Mouse (Mus musculus): ENCODE data around the gene Chd4.
A peak's percentile ranks its signal among the peaks of the same experiment; 100 is the strongest.

The Chd4 gene

DNA sequence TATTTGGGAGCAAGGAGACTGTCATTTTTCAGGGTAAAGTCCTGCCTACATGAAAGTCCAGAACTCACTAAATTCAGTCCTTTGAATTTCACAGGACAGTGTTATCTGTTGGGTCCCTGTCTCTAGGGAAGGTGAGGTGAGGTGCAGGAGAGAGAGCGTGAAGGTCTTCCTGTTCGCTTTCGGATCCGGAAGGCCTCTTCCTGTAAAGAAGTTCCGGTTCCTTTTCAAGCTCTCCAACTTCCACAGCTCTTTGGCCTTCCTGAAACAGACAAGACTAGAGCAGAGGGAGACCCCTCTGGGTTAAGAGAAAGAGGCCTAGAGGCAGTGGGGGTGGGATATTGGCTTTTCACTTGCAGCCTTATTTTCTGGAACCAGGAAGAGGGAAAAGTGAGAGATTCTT, 3.4 kb upstream of the Chd4 start:
- DNase-seq, result no peak

- DNase-seq, result no peak
These were observed 938 bp upstream of the Chd4 start for GRCm38 (mm10) chr6:125094843-125095242.

DNA sequence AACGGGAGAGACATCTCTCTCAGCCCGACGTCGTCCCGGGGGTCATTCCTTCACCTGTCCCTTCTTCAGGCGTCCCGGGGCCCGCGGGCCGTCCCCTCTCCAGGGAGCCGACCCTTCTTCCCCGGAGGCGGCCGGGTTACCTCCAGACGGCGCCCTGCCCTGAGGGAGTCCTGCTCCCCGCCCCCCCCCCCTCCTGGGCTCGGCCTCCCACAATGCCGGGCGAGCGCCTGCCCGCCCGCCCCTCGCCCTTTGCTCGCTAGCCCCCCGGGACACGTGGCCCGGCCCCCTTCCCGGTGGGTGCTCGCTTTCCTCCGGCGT, 457 bp downstream of the Chd4 start:
- no peak for DNase-seq

DNA sequence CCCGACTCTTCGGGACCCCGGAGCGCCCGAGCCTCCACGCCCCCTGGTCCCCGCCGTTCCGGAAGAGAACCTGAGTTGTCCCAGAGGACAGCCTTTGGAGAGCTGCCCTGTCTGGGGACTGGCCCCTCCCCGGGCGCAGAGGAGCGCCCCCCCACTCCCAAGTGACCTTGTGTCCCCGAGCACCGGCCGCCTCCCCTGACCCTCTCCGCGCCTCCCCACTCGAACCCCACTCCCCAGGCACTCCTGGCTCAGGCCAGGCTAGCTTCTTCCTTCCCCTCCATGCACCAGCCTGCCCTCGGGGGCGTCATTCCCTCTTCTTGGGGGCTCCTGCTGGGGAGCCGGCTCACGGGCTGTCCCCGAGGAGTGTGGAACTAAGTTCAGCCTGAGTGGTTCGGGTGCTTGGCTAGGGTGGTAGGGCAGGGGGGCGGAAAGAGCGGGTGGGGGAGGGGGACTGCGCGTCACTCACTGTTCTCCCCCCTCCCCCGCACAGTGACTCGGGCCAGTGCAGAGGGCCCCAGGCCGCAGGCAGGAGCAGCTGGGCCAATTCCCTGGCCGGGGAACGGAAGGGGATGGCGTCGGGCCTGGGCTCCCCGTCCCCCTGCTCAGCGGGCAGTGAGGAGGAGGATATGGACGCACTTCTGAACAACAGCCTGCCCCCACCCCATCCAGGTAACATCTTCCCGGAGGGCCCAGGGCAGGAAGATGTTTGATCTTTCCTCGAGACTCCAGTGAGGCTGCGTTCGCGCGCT, 990 bp downstream of the Chd4 start:
- DNase-seq, result no peak

DNA sequence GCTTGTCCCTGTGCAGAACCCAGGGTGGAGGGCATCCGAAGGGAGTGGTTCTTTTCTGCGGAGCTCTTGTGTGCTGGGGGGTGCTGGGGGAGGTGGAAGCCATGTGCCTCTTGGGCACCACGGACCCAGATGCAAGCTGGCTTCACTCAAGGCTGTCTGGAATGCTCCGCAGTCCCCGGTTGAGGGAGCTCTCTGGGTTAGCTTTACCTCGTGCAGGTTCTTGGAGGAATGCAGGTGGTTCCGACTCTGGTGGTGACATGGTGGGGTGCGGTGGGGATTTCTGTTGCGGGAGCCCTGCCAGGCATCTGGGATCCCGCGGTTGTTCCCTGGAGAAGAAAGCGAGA, 1.5 kb downstream of the Chd4 start:
- no peak for DNase-seq

GRCm38 (mm10) chr6:125097951-125098350, 2.2 kb downstream of the Chd4 start:
- DNase-seq, result no peak

- no peak for DNase-seq
These were observed 2.7 kb downstream of the Chd4 start for GRCm38 (mm10) chr6:125098513-125098912.

- DNase-seq, result no peak
These were observed 3.7 kb downstream of the Chd4 start for GRCm38 (mm10) chr6:125099421-125099971.

DNA sequence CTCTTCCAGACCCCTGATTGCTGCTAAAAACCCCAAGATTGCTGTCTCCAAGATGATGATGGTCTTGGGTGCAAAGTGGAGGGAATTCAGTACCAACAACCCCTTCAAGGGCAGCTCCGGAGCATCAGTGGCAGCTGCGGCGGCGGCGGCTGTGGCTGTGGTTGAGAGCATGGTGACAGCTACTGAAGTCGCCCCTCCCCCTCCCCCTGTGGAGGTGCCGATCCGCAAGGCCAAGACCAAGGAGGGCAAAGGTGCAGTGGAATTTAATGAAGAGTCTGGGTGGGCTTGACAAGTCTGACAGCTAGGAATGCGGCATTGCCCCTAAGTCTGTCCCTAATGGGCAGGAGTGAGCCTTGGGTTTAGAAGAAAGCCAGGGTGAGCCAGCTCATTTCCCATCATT, 5.7 kb downstream of the Chd4 start:
- DNase-seq, result no peak

- DNase-seq, result no peak
These were observed 8.4 kb downstream of the Chd4 start for GRCm38 (mm10) chr6:125104223-125104622.

DNA sequence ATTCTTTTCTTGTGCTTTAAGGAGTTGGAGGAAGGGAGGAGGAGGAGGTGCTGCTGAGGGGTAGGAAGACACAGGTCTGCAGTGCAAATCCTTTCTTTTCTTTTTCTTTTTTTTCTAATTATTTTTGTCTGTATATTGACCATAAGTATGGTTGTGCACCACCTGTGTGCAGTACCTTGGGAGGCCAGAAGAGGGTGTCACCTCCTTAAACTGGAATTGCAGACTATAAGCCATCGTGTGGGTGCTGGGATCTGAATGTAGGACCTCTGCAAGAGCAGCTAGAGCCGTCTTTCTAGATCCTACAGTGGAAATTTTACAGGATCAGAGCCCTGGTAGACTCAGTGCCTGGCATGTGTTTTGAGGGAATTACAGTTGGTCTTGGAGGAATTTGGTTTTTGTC, 11.9 kb downstream of the Chd4 start:
- no peak for DNase-seq

DNA sequence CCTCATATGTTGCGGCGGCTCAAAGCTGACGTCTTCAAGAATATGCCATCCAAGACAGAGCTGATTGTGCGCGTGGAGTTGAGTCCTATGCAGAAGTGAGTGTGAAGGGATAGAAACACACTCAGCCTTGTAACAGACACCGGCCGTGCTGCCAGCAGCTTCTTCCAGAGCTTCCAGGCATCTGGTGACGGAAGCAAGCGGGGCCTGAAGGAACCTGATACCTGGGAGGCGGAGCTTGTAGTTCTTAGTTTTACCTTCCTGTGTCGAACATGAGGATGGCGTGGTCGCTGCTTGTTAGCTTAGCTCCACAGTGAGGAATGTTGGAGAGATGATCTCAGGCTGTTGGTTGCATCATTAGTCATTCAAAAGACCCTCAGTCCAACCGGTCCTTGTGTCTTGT, 13.6 kb downstream of the Chd4 start:
- DNase-seq, result no peak

- DNase-seq, result no peak
These were observed 15.1 kb downstream of the Chd4 start for GRCm38 (mm10) chr6:125110927-125111326.

DNA sequence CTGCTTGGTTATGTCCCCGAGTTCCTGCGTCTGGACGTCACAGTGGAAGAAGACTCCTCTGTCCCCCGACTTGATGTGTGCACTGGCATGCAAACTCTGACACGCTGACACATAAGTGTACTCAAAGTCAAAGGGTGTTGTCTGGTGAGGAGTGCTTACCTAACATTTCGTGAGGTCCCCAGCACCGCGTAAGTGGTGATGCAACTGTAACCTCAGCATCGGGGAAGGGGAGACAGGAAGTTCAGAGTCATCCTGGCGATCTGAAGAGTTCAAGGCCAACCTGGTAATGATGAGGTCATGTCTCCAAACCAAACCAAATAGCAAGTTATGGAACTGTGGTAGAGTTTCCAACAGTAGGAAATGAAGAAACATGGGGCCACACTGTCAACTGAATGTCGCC, 16.8 kb downstream of the Chd4 start:
- no peak for DNase-seq

GRCm38 (mm10) chr6:125119387-125119786, 23.6 kb downstream of the Chd4 start:
- no peak for DNase-seq

DNA sequence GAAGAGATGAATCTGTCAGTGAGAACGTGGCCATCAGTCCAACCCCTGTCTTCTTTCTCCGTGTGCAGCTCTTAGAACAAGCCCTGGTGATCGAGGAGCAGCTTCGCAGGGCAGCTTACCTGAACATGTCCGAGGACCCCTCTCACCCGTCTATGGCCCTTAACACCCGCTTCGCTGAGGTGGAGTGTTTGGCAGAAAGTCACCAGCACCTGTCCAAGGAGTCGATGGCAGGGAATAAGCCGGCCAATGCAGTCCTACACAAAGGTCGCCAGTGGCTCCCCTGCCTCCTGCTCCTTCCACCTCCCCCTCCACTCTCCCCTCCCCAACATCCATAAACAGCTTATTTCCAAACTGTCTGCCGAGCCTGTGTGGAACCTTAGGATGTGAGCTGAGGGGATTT, 32.9 kb downstream of the Chd4 start:
- no peak for DNase-seq

GRCm38 (mm10) chr6:125129710-125130402, 34.1 kb downstream of the Chd4 start:
- no peak for DNase-seq

DNA sequence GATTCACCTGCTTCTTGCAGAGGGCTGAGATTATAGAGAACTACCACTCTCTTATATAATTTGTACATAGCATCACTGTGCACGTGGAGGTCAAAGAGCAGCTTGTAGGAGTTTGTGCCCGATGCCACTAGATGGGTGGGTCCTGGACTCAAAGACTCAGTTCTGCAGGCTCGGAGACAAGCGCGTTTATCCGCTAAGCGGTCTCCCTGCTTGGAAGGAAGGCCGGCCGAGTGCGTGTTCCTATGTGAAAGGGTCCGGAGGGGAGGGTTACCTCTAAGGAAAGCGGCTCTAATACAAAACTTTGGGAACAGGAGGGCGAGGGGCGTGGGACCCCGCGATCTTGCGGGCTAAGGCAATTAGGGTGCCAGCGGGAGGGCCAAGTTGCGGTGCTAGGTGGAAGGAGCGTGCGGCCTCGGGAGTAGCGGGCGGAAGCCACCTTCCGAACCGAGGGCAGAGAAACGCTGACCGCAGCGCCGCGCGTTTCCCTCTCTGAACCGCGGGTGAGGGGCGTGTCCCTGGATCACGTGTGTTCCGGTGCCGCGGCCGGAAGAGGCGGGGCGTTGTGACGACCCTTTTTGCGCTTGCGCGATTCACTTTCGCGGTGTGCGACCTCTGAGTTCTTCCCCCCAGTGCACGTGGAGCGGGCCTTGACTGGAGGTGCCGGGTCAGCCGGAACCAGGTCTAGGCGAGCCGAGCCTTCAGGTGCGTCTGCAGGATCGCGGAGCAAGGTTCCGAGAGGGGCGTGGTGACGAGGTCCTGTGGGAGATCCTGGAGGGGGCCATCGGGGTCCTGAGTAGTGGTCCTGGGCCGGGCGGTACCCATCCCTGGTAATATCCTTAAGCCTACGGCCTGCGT, 35.7 kb downstream of the Chd4 start, which contains the start of gene Nop2:
TSS of gene Nop2 (plus strand) at position 608 of the 855 bp plus-strand sequence.
- DNase-seq, result peak; percentile 85

DNA sequence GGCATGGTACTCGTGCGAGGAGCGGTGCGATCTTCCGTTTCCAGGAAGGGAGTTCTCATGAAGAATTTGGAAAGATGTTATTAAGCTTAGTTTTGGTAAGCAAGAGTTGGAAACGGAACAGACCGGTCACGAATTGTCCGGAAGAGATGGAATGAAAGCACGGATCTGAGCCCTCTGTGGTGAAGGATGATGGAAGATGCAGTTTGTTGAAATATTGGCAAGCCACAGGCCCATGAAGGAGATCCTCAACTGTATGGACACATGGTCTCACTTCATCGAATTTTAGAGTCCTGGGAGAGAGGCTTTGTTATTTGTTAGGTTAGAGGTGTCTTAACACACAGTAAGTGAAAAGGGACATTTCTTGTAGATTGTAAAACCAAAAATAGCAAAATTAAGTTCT, 36.7 kb downstream of the Chd4 start:
- no peak for DNase-seq

GRCm38 (mm10) chr6:125137002-125137671, 41.4 kb downstream of the Chd4 start:
- DNase-seq, result peak; percentile 77

DNA sequence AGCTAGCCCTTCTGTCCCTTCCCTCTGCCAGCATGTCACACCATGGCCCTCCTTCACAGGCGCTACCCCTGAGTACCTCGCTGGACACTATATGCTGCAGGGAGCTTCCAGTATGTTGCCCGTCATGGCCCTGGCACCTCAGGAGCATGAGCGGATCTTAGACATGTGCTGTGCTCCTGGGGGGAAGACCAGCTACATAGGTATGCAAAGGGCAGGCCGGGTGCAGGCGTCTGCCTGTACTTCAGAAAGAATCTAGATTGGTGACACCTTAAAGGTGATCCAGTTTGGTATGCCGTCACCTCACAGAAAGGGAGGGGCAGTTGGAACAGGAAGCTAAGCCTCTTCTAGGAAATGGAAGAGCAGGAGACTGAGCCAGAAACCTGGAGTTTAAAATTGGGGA, 44.0 kb downstream of the Chd4 start:
- DNase-seq, result no peak

DNA sequence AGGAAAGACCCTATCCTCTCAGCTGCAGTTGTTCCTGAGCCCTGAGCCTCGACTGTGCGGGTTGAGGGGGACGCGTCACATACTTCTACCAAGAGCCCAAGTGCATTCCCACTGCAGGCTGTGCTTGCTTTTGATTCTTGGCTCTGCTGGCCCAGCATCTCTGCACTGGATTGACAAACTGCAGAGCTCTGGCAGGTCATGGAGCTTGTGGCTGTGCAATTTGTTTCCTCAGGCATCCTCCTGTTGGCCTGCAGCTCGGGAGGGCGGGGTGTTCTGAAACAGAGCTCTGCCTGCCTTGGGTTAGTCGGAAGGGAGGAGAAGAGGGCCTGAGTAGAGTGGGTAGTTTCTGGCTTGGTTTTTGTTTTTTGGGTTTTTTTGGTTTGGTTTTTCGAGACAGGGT, 46.7 kb downstream of the Chd4 start:
- DNase-seq, result no peak

DNA sequence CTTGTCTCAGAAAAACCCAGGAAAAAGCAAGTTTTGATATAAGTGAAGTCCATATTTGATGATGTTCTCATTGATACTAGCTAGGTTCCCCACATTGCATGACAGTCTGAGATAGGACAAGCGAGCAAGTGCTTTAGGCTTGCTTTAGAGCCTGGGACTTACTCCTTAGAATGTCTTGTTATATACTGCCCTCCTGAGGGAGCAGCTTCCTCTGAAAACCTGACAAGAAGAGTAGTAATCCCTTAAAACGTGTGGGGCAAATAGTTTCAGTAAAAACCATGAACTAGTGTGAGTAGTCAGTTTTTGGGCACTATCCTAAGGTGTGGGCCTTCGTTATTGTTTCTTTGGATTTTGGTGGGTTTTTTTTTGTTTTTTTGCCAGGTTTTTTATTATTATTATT, 47.3 kb downstream of the Chd4 start:
- no peak for DNase-seq
